Mouse (Mus musculus) limb, embryonic 14.5 days (tissue): ENCODE measurements around the gene Naa15. TPM values are rescaled to one million over a fixed set of nuclear protein-coding genes. Genes with fewer than 3 reads are reported as not detected.
A peak's percentile ranks its signal among the peaks of the same experiment; 100 is the strongest.

Source experiments
- ATAC-seq: fragments of 200-750 bp; cut with Nextera tagmentation; 2 replicates; pipeline ENCODE4 v1.8.0; 2017; ENCODE audit warnings: low read depth, moderate number of reproducible peaks, moderate TSS enrichment; ENCODE audit not compliant: low FRiP score
- DNase-seq: peaks from one replicate; pipeline ENCODE4 v3.0.0-alpha.2; 2015; ENCODE audit warnings: low spot score
- H3K27ac ChIP-seq: fragments of 300-500 bp; sonication (generic); replicated peaks from 2 replicates; pipeline ENCODE4 v1.5.1; 2014; ENCODE audit warnings: low read depth, mild to moderate bottlenecking, low read length, moderate library complexity, mixed read lengths
- H3K27me3 ChIP-seq: fragments of 300-500 bp; sonication (generic); 2 replicates; pipeline ENCODE4 v1.6.1; 2014; ENCODE audit warnings: low read length, mixed read lengths; ENCODE audit not compliant: control insufficient read depth, insufficient read depth
- H3K36me3 ChIP-seq: fragments of 300-500 bp; sonication (generic); 2 replicates; pipeline ENCODE4 v1.6.1; 2014; ENCODE audit warnings: mild to moderate bottlenecking, low read length, moderate library complexity, mixed read lengths; ENCODE audit not compliant: control insufficient read depth, insufficient read depth
- H3K4me1 ChIP-seq: fragments of 300-500 bp; sonication (generic); 2 replicates; pipeline ENCODE4 v1.6.1; 2014; ENCODE audit warnings: antibody characterized with exemption, low read length, mixed read lengths; ENCODE audit not compliant: control insufficient read depth, insufficient read depth
- H3K4me2 ChIP-seq: fragments of 300-500 bp; sonication (generic); replicated peaks from 2 replicates; pipeline ENCODE4 v1.6.1; 2014; ENCODE audit warnings: low read depth, mild to moderate bottlenecking, low read length, moderate library complexity; ENCODE audit not compliant: severe bottlenecking
- H3K4me3 ChIP-seq: fragments of 300-500 bp; sonication (generic); replicated peaks from 2 replicates; pipeline ENCODE4 v1.5.1; 2014; ENCODE audit warnings: low read length
- H3K9ac ChIP-seq: fragments of 300-500 bp; sonication (generic); 2 replicates; pipeline ENCODE4 v1.6.1; 2014; ENCODE audit warnings: mild to moderate bottlenecking, low read depth, low read length, moderate library complexity; ENCODE audit not compliant: severe bottlenecking
- H3K9me3 ChIP-seq: fragments of 300-500 bp; sonication (generic); 2 replicates; pipeline ENCODE4 v1.6.1; 2016; ENCODE audit warnings: low read length; ENCODE audit not compliant: control insufficient read depth
- POLR2A ChIP-seq: fragments of 200-500 bp; IDR thresholded peaks from 2 replicates; pipeline ENCODE4 v1.8.0; 2012; ENCODE audit warnings: inconsistent platforms, mild to moderate bottlenecking, moderate library complexity, borderline replicate concordance; ENCODE audit not compliant: insufficient read depth, insufficient read length; ENCODE audit errors: extremely low read depth
- WGBS: fragments of 180-500 bp; shearing (Covaris S2); extraction: QIAGEN DNeasy Blood & Tissue Kit; methylation state at CpG from one replicate; pipeline ENCODE4 v1.1.7; 2014; 5-methylcytosine and 5-hydroxymethylcytosine counted together
- polyA plus RNA-seq, 2 experiments: library from polyadenylated mRNA; depleted of rRNA in 1 of 2; stranded (reverse) in 1 of 2; unstranded in 1 of 2; fragments of >200 nt; fragmentation: Nextera tagmentation in 1 of 2; extraction: Ambion mirVana in 1 of 2; gene quantifications; 2 replicates each; pipeline versions ENCODE4 v1.2.1 to v1.2.3; 2012 to 2014

The Naa15 gene
- 22.4 and 26.9 TPM in 2 replicates for polyA plus RNA-seq (2012; rRNA removed)
- polyA plus RNA-seq (2014; fragmentation: Nextera tagmentation; extraction: Ambion mirVana): 37.4 and 37.8 TPM in 2 replicates

DNA sequence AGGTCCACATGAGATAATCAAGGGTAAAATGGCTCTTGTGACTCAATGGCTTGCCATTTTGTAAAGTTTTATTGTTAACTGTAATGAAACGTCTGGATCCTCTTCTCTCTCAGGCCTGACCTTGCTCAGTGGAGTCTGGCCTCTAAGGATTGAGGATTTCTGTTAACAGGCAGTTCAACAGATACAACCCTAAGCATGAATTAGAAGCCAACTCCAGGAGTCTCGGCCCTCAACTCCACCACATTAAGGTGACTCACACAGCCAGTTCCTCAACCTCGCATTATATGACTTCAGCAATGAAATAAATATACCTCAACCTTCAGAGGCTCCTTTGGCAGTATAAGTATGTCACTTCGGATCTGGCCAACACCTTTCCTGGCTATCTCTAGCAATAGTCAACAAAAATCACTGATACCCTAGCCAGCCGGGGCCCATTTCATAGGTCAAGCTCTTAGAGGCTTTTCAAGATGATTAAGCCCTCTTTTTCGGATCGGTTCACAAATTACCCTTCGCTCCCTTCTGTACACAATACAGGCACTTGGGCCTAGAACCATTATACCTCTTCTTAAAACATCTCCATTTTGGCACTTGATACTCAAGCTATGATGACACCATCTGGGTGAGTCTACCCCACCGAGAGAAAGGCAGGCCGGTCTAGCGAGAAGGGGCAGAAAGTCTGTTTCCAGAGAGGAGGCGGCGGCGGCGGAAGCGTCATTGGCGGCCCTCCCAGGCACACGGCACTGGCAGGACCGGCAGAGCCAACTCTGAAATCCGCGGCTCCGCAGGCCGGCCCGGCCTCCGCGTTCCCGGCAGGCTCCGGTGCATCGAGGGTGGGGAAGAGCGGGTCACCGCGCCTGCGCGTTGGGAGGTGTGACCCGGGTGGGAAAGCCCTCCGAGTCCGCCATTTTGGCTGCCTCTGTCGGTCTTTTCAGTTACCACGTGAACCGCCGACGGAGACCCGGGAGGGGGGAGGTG lies at the start of gene Naa15:
Naa15 (plus strand) TSS at position 51 of the 975 bp plus-strand sequence.
- Histone ChIP-seq H3K4me1 (peaks cover 19% of the 10 kb centered on the region), H3K27me3 (no peaks in the 10 kb centered on the region), H3K27ac (peak within 1 kb of the TSS; percentile 91), H3K9ac (peak within 1 kb of the TSS; percentile 97), H3K4me2 (peak within 1 kb of the TSS; percentile 85), H3K36me3 (peaks cover 3% of the 10 kb centered on the region; the same call in 1 of the 2 replicates), H3K9me3 (no peaks in the 10 kb centered on the region), H3K4me3 (peak within 1 kb of the TSS; percentile 96)
- ATAC-seq (peak; percentile 95), DNase-seq (peak; percentile 97)
- 4% methylated on average over 43 of the region's 43 CpGs for WGBS
- TF ChIP-seq POLR2A: peak; percentile 86; the same call in 1 of the 2 replicates

DNA sequence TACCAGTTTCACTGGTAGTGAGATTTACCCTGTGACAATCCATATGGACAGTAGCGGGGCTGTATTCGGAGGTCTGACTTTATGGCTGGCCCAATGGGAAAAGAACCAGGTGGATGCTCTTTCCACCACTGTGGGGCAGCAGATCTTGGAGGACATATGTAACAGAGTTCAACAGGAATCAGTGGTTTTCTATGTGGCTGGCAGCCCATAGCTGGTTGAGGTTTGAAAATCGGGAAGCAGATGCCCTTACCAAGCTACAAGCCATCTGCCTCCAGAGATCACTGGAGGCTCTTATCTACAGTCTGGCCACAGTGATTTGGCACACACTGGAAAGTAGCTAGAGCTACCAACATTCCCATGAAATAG lies 49.4 kb upstream of the Naa15 start:
- H3K27me3 ChIP-seq: no peaks in the 10 kb centered on the region
- H3K4me2 ChIP-seq: peak overlapping the region; percentile 58
- no peaks in the 10 kb centered on the region for H3K9me3 ChIP-seq
- 0 out of 2 replicates have a peak, but pooled peaks cover 4% of the 10 kb centered on the region for H3K4me1 ChIP-seq
- TF ChIP-seq POLR2A: no peak
- H3K27ac ChIP-seq: no peak overlapping the region
- ATAC-seq (no peak), DNase-seq (no peak)
- no peaks in the 10 kb centered on the region for H3K36me3 ChIP-seq
- WGBS: 9% methylated on average over 3 of the region's 3 CpGs
- H3K4me3 ChIP-seq: peak overlapping the region; percentile 43
- H3K9ac ChIP-seq: no peak overlapping the region

DNA sequence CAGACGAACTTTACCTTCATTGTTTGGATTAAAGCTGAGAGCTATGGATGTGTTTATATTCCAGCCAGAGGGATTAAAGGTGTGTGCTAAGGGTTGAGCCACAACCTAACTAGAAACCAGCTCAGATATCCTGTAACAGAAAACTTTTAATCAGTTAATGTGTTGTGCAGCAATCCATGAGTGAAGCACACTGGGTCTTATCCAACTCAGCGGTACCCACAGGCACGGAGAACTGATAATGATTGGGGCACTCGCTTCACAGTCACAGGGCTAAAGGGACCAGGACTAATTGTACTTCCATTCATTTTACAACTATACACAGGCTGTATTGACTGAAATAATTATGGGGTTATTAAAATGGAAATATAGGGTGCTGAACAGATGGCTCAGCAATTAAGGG lies 48.0 kb upstream of the Naa15 start:
- H3K9me3 ChIP-seq: no peaks in the 10 kb centered on the region
- no peak for ATAC-seq
- DNase-seq: no peak
- H3K4me3 ChIP-seq: no peak overlapping the region
- TF ChIP-seq POLR2A: no peak
- H3K27me3 ChIP-seq: no peaks in the 10 kb centered on the region
- no peak overlapping the region for H3K9ac ChIP-seq
- H3K27ac ChIP-seq: no peak overlapping the region
- no peaks in the 10 kb centered on the region for H3K36me3 ChIP-seq
- H3K4me2 ChIP-seq: no peak overlapping the region
- 0 out of 2 replicates have a peak, but pooled peaks cover 4% of the 10 kb centered on the region for H3K4me1 ChIP-seq
- WGBS: 55% methylated on average over 4 of the region's 4 CpGs

DNA sequence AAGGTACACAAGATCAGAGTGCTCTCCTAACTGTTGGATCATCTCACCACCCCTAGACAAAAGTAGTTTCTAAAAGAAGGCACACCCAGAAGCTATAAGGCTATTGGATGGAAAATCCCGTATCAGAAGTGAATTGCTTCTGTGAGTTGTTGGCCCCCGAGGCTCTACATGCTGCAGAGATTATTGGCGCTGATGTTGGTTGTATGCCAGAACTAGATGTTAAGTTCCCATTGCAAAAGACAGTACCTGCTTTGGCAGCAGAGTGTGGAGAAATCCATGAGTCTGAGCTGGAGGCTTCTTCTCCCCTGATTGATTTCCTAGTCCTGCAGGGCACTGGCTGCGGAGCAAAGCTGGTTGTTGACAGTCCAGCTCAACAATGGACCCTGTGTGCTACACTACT lies 46.9 kb upstream of the Naa15 start:
- no peaks in the 10 kb centered on the region for H3K9me3 ChIP-seq
- H3K36me3 ChIP-seq: no peaks in the 10 kb centered on the region
- no peak for TF ChIP-seq POLR2A
- no peak overlapping the region for H3K9ac ChIP-seq
- DNase-seq (no peak), ATAC-seq (no peak)
- H3K4me3 ChIP-seq: no peak overlapping the region
- H3K4me2 ChIP-seq: no peak overlapping the region
- H3K27me3 ChIP-seq: no peaks in the 10 kb centered on the region
- 64% methylated on average over 4 of the region's 4 CpGs for WGBS
- H3K4me1 ChIP-seq: 0 out of 2 replicates have a peak, but pooled peaks cover 4% of the 10 kb centered on the region
- H3K27ac ChIP-seq: no peak overlapping the region

GRCm38 (mm10) chr3:51371826-51372225 lies 43.1 kb upstream of the Naa15 start:
- TF ChIP-seq POLR2A: no peak
- no peaks in the 10 kb centered on the region for H3K4me1 ChIP-seq
- H3K4me3 ChIP-seq: no peak overlapping the region
- no peaks in the 10 kb centered on the region for H3K9me3 ChIP-seq
- H3K27me3 ChIP-seq: no peaks in the 10 kb centered on the region
- no peak overlapping the region for H3K27ac ChIP-seq
- H3K4me2 ChIP-seq: no peak overlapping the region
- H3K36me3 ChIP-seq: no peaks in the 10 kb centered on the region
- DNase-seq (no peak), ATAC-seq (no peak)
- WGBS: 67% methylated on average over 2 of the region's 2 CpGs
- H3K9ac ChIP-seq: no peak overlapping the region
